Mouse (Mus musculus) olfactory bulb, adult 2 months (tissue): ENCODE measurements around the gene Hist1h3f. TPM values are rescaled to one million over a fixed set of nuclear protein-coding genes. Genes with fewer than 3 reads are reported as not detected.
"Not testable (repeated sequence)": the region's sequence is repeated elsewhere in the genome, so short reads cannot be mapped to it uniquely, and the experiment has no call there.

Source experiments
- H3K27ac ChIP-seq: fragments of 200-500 bp; 2 replicates; pipeline ENCODE4 v1.5.1; 2012; ENCODE audit warnings: low read depth, low read length; ENCODE audit not compliant: insufficient read depth
- H3K4me1 ChIP-seq: fragments of 200-500 bp; 2 replicates; pipeline ENCODE4 v1.6.1; 2012; ENCODE audit warnings: low read length; ENCODE audit not compliant: control insufficient read depth, insufficient read depth
- H3K4me3 ChIP-seq: fragments of 200-500 bp; 2 replicates; pipeline ENCODE4 v1.5.1; 2012; ENCODE audit warnings: mild to moderate bottlenecking, low read depth, low read length, moderate library complexity; ENCODE audit not compliant: insufficient read depth
- CTCF ChIP-seq: fragments of 200-500 bp; IDR thresholded peaks from 2 replicates; pipeline ENCODE4 v1.5.1; 2012; ENCODE audit warnings: low read depth, mild to moderate bottlenecking, low read length, moderate library complexity; ENCODE audit not compliant: insufficient read depth
- POLR2A ChIP-seq: fragments of 200-500 bp; IDR thresholded peaks from 2 replicates; pipeline ENCODE4 v1.6.1; 2012; ENCODE audit warnings: mild to moderate bottlenecking, low read depth, low read length, moderate library complexity; ENCODE audit not compliant: insufficient read depth
- WGBS: fragments of 180-500 bp; shearing (Covaris S2); methylation state at CpG from one replicate; pipeline ENCODE4 v1.1.7; 2018; 5-methylcytosine and 5-hydroxymethylcytosine counted together
- polyA plus RNA-seq: library from polyadenylated mRNA; stranded (reverse); fragments of >200 nt; gene quantifications from 2 replicates; pipeline ENCODE4 v1.2.4, GENCODE M21; 2012; ENCODE audit warnings: low replicate concordance; ENCODE audit not compliant: missing spikeins, insufficient read depth, insufficient read length

Hist1h3f gene
- polyA plus RNA-seq, 1 experiment = not detected

GRCm38 (mm10) chr13:23556906-23557305, 13.1 kb downstream of the Hist1h3f start:
- H3K27ac ChIP-seq = no peak overlapping the region
- TF ChIP-seq CTCF = no peak
- no peak for TF ChIP-seq POLR2A
- H3K4me3 ChIP-seq = no peak overlapping the region
- WGBS = 68% methylated on average over 3 of the region's 3 CpGs
- peaks cover 3% of the 10 kb centered on the region; the same call in 1 of the 2 replicates for H3K4me1 ChIP-seq

- not testable (repeated sequence) for H3K4me3 ChIP-seq, H3K27ac ChIP-seq, H3K4me1 ChIP-seq
- 20% methylated on average over 2 of the region's 2 CpGs for WGBS
These were observed 16.8 kb downstream of the Hist1h3f start for GRCm38 (mm10) chr13:23560699-23561098.

- WGBS = 0% methylated on average over 2 of the region's 5 CpGs
- not testable (repeated sequence) for H3K27ac ChIP-seq, H3K4me1 ChIP-seq
- peak overlapping the region; percentile 89; the same call in 1 of the 2 replicates for H3K4me3 ChIP-seq
These were observed 17.7 kb downstream of the Hist1h3f start for GRCm38 (mm10) chr13:23561531-23561882.

- WGBS = under 1% methylated on average over 59 of the region's 67 CpGs
- TF ChIP-seq POLR2A = peak; percentile 98
- H3K27ac ChIP-seq = peak within 1 kb of the TSS; percentile 96
- H3K4me3 ChIP-seq = peak within 1 kb of the TSS; percentile 89
- H3K4me1 ChIP-seq = not testable (repeated sequence)
These were observed 18.2 kb downstream of the Hist1h3f start, which contains the start of gene Hist1h3e for GRCm38 (mm10) chr13:23561883-23562659. Hist1h3e (minus strand) TSS chr13:23562369.

- Histone ChIP-seq H3K27ac (peak overlapping the region; percentile 96), H3K4me1 (no peaks in the 10 kb centered on the region), H3K4me3 (peak overlapping the region; percentile 36)
- no peak for TF ChIP-seq POLR2A
- no peak for TF ChIP-seq CTCF
- 1% methylated on average over 18 of the region's 18 CpGs for WGBS
These were observed 19.0 kb downstream of the Hist1h3f start for GRCm38 (mm10) chr13:23562699-23563462.

GRCm38 (mm10) chr13:23564482-23564881, 20.6 kb downstream of the Hist1h3f start:
- WGBS = 87% methylated on average over 2 of the region's 2 CpGs
- Histone ChIP-seq H3K4me1 (no peaks in the 10 kb centered on the region), H3K4me3 (no peak overlapping the region), H3K27ac (no peak overlapping the region)
- TF ChIP-seq CTCF = no peak
- no peak for TF ChIP-seq POLR2A

- H3K27ac ChIP-seq = peak overlapping the region; percentile 89
- H3K4me1 ChIP-seq = not testable (repeated sequence)
- under 1% methylated on average over 27 of the region's 41 CpGs for WGBS
- peak overlapping the region; percentile 52 for H3K4me3 ChIP-seq
These were observed 26.6 kb downstream of the Hist1h3f start for GRCm38 (mm10) chr13:23570261-23571021.

- Histone ChIP-seq H3K4me3 (peak within 1 kb of the TSS; percentile 54), H3K4me1 (peaks cover 6% of the 10 kb centered on the region), H3K27ac (peak within 1 kb of the TSS; percentile 96)
- 0% methylated on average over 18 of the region's 18 CpGs for WGBS
- TF ChIP-seq CTCF (no peak), POLR2A (no peak)
These were observed 27.2 kb downstream of the Hist1h3f start, which contains the start of the genes Hist1h2ae and Hist1h2bg for GRCm38 (mm10) chr13:23571022-23571503. Hist1h2ae (minus strand) TSS chr13:23571220. Hist1h2bg (plus strand) TSS chr13:23571396.

GRCm38 (mm10) chr13:23571504-23572217, 27.8 kb downstream of the Hist1h3f start:
- WGBS = under 1% methylated on average over 17 of the region's 34 CpGs
- peak overlapping the region; percentile 96 for H3K27ac ChIP-seq
- H3K4me3 ChIP-seq = peak overlapping the region; percentile 54
- H3K4me1 ChIP-seq = not testable (repeated sequence)
